Mouse (Mus musculus): Measurements from ENCODE around the gene Chil1.

Gene Chil1

DNA sequence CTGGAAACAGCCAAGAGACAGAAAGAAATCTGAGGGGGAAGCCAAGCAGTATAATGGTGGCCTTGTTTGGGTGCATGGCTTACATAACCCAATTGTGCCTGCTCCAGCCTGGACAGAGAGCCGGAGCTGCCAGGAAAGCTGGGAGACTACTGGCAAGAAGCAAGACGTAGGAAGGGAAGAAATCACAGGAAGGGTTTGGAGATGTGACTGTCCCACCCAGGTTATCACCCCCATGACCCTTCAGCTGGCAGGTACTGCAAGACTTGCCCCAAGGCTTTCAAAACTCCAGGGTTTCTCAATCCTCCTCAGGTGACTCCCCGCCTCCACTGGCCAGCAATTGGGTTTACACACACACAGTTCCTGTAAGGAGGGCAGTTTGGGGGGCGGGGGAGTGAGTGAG, at the start of gene Chil1:
TSS of gene Chil1 (plus strand) at position 152 of the 400 bp plus-strand sequence.
- no peak for DNase-seq

DNA sequence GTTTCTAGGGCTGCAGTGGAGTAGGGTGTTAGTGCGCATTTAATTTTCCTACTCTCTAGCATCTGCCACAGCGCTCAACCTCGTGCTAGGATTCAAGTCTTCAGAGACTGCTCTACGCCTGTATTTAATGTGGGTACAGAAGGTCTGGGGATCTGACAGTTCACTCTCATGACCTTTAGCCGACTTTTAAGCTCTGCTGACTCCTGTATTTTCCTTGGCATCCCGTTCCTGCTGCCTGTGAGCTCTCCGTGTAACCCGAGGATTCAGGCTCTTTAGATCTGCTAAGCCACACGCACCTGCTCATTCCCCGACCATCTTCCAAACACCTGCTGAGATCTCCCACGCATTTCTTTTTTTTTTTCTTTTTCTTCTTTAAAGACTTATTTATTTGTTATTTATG, 48.7 kb upstream of the Chil1 start:
- DNase-seq, result no peak

- no peak for DNase-seq
These were observed 45.6 kb upstream of the Chil1 start for GRCm38 (mm10) chr1:134136351-134136750.

- no peak for DNase-seq
These were observed 43.6 kb upstream of the Chil1 start for GRCm38 (mm10) chr1:134138424-134138823.

GRCm38 (mm10) chr1:134142363-134142794, 39.6 kb upstream of the Chil1 start:
- no peak for DNase-seq

GRCm38 (mm10) chr1:134146066-134146465, 35.9 kb upstream of the Chil1 start:
- DNase-seq, result no peak

DNA sequence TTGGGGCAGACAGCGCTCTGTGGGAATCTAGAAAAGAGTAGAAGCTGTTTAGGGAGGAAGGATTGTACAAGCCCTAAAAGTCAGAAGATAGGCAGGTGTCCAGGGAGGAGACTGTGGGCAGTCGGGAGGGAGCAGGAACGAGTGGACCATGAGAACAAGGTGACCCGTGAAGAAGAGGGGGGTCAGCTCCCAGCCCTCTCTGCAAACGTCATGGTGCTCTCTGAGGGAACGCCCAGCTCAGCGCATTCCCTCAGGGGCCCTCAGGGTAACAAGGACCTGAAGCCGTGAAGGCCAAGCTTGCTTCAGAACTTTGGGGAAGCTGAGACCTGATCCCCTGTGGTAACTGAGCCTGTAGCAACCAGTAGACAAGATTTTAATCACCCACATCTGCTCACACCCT, 31.9 kb upstream of the Chil1 start:
- no peak for DNase-seq

DNA sequence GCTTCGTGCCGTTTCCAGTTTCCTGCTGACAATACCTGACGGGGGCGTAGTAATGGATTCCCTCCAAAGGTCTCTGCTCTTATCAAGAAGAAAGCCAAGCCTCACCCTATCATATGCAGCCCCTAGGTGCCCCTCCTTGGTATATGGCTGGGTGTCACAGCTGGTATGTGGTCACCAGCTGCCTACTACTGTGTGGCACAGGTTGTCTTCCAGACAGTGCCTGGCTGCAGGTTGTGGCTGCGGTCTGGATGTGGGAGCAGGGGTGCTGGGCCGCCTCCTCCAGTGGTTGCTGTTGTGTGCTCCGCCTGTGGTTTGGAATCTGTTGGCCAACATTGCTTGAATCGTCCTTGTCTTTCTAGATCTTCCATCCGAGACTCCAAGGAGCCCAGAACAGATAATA, 31.2 kb upstream of the Chil1 start:
- DNase-seq, result no peak

GRCm38 (mm10) chr1:134151655-134152412, 30.1 kb upstream of the Chil1 start:
- peak; percentile 93 to 95 for DNase-seq

- DNase-seq, result no peak
These were observed 29.1 kb upstream of the Chil1 start for GRCm38 (mm10) chr1:134152626-134153590.

DNA sequence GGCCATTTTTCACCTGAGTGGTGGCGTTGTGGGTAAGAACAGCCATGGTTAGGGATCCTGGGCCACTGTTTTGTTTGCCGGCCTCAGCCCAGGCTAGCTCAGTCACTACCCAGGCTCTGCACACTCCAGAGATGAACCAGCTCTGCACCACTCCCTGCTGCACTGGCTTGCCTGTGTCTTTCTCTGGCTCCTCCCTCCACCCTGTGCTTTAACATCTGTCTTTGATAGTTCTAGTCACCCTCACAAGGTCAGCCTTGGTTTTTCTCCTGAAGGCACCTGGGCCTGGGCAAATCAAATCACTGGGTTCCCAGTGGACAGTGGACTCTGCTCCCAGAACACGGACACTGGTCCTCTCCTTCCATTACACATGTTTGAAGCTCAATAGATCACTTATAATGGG, 27.9 kb upstream of the Chil1 start:
- no peak for DNase-seq

- no peak for DNase-seq
These were observed 27.3 kb upstream of the Chil1 start for GRCm38 (mm10) chr1:134154655-134155054.

DNA sequence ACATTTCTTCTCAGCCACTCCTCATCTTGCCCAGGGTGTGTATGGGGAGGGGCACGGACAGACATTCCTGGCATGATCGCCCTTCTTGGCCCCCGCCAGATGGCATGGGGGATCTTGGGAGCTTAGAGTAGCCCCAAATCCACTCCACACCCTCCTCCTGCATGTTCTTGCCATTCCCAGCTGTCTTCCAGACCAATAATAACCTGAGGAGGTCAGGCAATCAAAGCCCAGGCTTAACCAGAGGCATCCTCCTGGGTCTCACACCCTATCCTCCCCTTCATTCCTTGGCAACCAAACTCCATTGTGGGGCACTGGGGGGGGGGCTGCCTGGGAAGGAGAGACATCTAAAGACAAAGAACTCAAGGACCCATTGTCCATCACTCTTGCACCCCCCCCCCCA, 21.6 kb upstream of the Chil1 start:
- no peak for DNase-seq

DNA sequence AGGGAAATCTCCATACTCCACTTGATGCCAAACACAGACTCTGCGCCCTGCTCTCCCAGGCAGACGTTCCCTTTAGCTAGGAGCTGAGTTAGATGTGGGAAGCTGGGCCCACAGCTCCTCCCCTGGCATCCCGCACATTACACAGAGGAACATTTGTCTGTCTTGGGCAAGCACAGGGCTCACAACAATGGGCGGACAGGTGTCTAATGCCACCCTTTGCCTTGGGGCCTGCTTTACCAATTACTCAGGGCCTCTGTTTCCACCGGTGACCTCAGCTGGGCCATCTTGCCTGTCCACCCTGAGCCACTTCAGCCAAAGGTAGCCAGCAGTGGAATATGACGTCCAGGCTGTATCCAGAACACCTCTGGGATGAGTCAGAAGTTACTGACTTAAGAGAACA, 20.6 kb upstream of the Chil1 start:
- no peak for DNase-seq

DNA sequence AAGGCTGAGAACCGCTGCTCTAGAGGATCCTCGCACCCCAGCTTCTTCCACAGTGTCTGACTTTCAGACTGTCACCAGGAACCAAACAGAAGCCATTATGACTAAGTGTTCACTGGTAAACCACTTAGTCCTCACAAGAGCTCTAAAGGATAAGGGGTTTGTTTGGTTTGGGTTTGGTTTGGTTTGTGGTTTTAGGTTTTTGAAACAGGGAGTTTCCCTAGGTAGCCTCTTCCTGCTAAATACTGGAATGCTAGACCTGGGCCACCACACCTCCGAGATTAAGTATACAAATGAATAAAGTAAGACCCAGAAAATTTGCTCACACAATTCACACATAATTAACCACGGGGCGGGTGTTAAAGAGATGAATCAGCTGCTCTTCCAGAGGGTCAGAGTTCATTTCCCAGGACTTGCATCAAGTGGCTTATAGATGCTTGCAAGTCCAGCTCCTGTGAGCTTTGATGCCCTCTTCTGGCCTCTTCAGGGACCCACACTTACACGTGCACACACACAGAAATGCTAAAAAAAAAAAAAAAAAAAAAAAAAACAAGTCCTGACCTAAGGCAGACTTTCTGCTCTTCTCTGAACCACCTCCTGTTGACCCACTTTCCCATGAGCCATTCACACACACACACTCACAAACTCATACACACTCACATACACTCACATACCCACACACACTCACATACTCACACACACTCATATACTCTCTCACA, 19.3 kb upstream of the Chil1 start:
- DNase-seq, result no peak

DNA sequence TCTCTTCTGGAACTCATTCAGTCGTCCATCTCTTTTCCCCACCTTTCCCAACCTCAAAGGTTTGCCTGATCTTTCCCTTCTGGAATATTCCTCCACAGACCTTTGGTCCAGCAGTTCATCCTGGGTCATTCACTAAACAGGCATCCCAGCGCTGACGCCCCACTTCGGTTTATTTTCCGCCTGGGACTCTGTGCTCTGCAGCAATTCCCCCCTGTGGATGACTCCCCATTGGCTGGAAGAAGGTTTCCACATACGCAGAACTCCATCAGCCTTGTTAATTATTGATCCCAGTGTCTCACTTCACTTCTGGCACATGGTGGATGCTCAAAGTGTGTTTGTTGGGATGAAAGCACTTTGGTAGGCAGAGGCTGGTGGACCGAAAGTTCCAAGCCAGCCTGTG, 18.5 kb upstream of the Chil1 start:
- DNase-seq, result no peak

- DNase-seq, result no peak
These were observed 17.5 kb upstream of the Chil1 start for GRCm38 (mm10) chr1:134164454-134164853.

DNA sequence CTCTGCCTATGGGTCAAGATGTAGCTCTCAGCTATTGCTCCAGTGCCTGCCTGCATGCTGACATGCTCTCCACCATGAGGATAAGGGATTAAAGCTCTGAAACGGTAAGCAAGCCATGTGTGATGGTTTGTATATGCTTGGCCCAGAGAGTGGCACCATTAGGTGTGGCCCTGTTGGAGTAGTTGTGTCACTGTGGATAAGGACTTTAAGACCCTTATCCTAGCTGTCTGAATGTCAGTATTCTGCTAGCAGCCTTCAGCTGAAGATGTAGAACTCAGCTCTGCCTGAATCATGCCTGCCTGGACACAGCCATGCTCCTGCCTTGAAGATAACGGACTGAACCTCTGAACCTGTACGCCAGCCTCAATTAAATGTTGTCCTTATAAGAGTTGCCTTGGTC, 15.4 kb upstream of the Chil1 start:
- DNase-seq, result no peak

DNA sequence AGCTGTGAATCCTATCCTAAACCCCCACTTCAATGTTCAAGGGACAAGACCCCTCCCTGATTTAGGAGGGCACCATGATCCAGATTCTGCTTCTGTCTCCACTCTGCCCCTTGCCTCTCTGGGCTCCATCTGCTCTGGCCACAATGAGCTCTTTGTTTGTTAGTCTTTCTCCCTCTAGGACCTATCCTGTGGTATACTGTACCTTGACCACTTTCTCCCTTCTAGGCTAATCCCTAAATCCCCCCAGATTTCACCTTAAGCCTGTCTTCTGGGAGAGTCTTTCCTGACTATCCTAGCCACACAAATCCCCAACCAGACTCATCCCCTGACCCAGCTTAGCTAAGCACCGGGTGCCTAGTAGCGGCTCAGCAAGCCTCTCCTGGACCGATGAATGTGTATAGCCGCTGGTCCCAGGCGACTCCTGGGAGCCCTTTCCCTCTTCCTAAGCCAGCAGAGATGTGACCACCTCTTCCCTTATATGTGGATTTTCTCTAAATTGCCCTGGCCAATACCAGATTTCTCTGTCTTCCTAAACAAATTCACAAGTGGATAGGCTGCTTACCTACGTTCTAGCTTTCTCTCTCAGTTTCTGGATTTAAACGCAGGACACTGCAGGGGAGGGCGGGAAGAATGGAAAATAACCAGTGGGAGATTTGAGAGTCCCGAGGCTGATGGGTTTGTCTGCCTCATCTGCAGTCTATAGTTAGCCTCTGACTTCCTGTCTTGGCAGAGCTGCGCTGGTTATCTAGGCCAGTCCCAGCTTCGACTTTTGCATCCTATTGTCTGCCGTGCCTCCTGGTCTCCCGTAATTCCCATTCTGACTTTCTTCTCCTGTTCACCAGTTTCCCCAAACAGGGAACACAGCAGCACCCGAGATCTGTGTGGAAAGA, 14.3 kb upstream of the Chil1 start:
- DNase-seq, result peak; percentile 29 to 39

- no peak for DNase-seq
These were observed 13.4 kb upstream of the Chil1 start for GRCm38 (mm10) chr1:134168567-134168966.

GRCm38 (mm10) chr1:134168985-134169697, 12.8 kb upstream of the Chil1 start:
- no peak for DNase-seq

Data from cerebellum, postnatal 14 days (tissue).